Mouse (Mus musculus): ENCODE results near the gene Tyro3. TPM values are rescaled to one million over a fixed set of nuclear protein-coding genes. Genes with fewer than 3 reads are reported as not detected.

Tyro3 gene
- total RNA-seq, 1 experiment, result 66.2 TPM

GRCm38 (mm10) chr2:119787206-119787883 lies 10.2 kb upstream of the Tyro3 start, which contains the start of gene Rpap1:
Rpap1 (minus strand) TSS chr2:119787537.
- H3K9ac ChIP-seq (ENCODE audit: insufficient read depth, low read depth, low read length, poor library complexity, severe bottlenecking), result peak within 1 kb of the TSS; percentile 83
- in situ Hi-C loops (cut with MboI; ENCODE audit: low sequenced_read_pairs in 2 of 2, unreplicated experiment in 2 of 2), result no loop called here
- H3K36me3 ChIP-seq (ENCODE audit: control insufficient read depth, insufficient read depth, low read length, poor library complexity, severe bottlenecking), result peaks cover 13% of the 10 kb centered on the region
- H3K9me3 ChIP-seq (ENCODE audit: control insufficient read depth, insufficient read depth, low read depth, low read length), result no peaks in the 10 kb centered on the region
- no peak for DNase-seq (ENCODE audit: low read depth, low spot score)
- H3K4me3 ChIP-seq (ENCODE audit: insufficient read depth in 1 of 2, low read depth in 1 of 2, low read length in 2 of 2, poor library complexity in 1 of 2, severe bottlenecking in 1 of 2), result peak within 1 kb of the TSS; percentile 91 to 98
- TF ChIP-seq ZNF384 (IDR thresholded peaks at IDR 0.05; ENCODE audit: low read depth, low read length) (no peak), HCFC1 (IDR thresholded peaks at IDR 0.05; ENCODE audit: borderline replicate concordance, insufficient read depth, low read length) (0 out of 2 replicates have a peak, but pooled peaks have one; percentile 73), ZC3H11A (IDR thresholded peaks at IDR 0.05; ENCODE audit: borderline replicate concordance, low read depth, low read length) (no peak)
- peaks cover 2% of the 10 kb centered on the region in 2 experiments; a peak in 3 of 4 replicates for H3K4me1 ChIP-seq (ENCODE audit: control insufficient read depth in 2 of 2, insufficient read depth in 2 of 2, low read length in 2 of 2, poor library complexity in 1 of 2)
- peak within 1 kb of the TSS; percentile 81 for H3K27ac ChIP-seq (ENCODE audit: insufficient read depth, low read depth, low read length, poor library complexity, severe bottlenecking)

- peak overlapping the region; percentile 17; the same call in 1 of the 2 replicates for H3K27ac ChIP-seq (ENCODE audit: insufficient read depth, low read depth, low read length, poor library complexity, severe bottlenecking)
- TF ChIP-seq CHD2 (IDR thresholded peaks at IDR 0.05; ENCODE audit: low read depth, low read length), result no peak
- TF ChIP-seq ZNF384 (IDR thresholded peaks at IDR 0.05; ENCODE audit: low read depth, low read length), result no peak
- TF ChIP-seq MAFK (IDR thresholded peaks at IDR 0.05; ENCODE audit: insufficient read depth, low read depth, low read length), result no peak
- no peaks in the 10 kb centered on the region for H3K9me3 ChIP-seq (ENCODE audit: control insufficient read depth, insufficient read depth, low read depth, low read length)
- H3K4me1 ChIP-seq (ENCODE audit: control insufficient read depth in 2 of 2, insufficient read depth in 2 of 2, low read length in 2 of 2, poor library complexity in 1 of 2), result peaks cover 0 to 2% of the 10 kb centered on the region in 2 experiments; a peak in 2 of 4 replicates
- no peak overlapping the region for H3K9ac ChIP-seq (ENCODE audit: insufficient read depth, low read depth, low read length, poor library complexity, severe bottlenecking)
- no peak for DNase-seq (ENCODE audit: low read depth, low spot score)
- in situ Hi-C loops (cut with MboI; ENCODE audit: low sequenced_read_pairs in 2 of 2, unreplicated experiment in 2 of 2), result no loop called here
- H3K36me3 ChIP-seq (ENCODE audit: control insufficient read depth, insufficient read depth, low read length, poor library complexity, severe bottlenecking), result peaks cover 2% of the 10 kb centered on the region; the same call in 1 of the 2 replicates
- H3K4me3 ChIP-seq (ENCODE audit: insufficient read depth in 1 of 2, low read depth in 1 of 2, low read length in 2 of 2, poor library complexity in 1 of 2, severe bottlenecking in 1 of 2), result no peak overlapping the region
Observed at GRCm38 (mm10) chr2:119789996-119790395, 7.5 kb upstream of the Tyro3 start.

DNA sequence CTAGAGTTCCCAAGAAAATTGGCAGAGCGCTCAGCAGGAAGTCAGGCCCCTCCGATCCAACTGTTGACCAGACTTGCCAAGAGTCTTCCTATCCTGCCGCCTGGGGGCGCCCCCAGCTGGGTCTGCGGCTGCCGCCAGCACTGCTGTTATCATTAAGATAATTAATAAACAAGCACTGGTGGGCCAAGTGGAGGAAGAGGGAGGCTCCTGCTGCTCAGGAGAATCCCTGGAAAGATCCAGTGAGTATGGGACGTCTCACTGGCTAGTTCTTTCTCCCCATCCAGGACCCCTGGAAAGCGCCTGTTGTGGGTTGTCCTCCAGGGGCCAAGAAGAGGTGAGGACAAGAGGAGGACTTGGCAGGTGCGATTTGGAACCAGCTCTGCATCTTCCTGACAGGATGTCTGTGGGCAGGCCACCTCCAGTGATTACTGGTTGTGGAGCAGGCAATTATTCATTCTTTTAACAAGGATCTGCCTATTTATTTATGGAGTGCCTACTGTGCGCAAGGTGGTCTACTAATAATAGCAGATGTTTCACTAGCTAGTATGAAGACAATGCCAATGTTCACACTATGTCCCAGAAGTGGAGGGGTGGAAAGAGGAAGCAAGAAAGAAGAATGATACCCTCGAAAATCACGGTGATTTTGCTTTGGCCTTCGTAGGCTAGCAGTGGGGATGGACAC lies 854 bp downstream of the Tyro3 start:
- no peak overlapping the region for H3K27ac ChIP-seq (ENCODE audit: insufficient read depth, low read depth, low read length, poor library complexity, severe bottlenecking)
- no peak overlapping the region for H3K9ac ChIP-seq (ENCODE audit: insufficient read depth, low read depth, low read length, poor library complexity, severe bottlenecking)
- no peaks in the 10 kb centered on the region for H3K9me3 ChIP-seq (ENCODE audit: control insufficient read depth, insufficient read depth, low read depth, low read length)
- DNase-seq (ENCODE audit: low read depth, low spot score), result no peak
- peaks cover 13 to 27% of the 10 kb centered on the region in 2 experiments; a peak in 3 of 4 replicates for H3K4me1 ChIP-seq (ENCODE audit: control insufficient read depth in 2 of 2, insufficient read depth in 2 of 2, low read length in 2 of 2, poor library complexity in 1 of 2)
- in situ Hi-C loops (cut with MboI; ENCODE audit: low sequenced_read_pairs in 2 of 2, unreplicated experiment in 2 of 2), result no loop called here
- no peak for TF ChIP-seq ZNF384 (IDR thresholded peaks at IDR 0.05; ENCODE audit: low read depth, low read length)
- 0 out of 2 replicates have a peak, but pooled peaks have one; percentile 4 for TF ChIP-seq ZC3H11A (IDR thresholded peaks at IDR 0.05; ENCODE audit: borderline replicate concordance, low read depth, low read length)
- peak overlapping the region; percentile 88 to 92; a peak in 2 of 4 replicates for H3K4me3 ChIP-seq (ENCODE audit: insufficient read depth in 1 of 2, low read depth in 1 of 2, low read length in 2 of 2, poor library complexity in 1 of 2, severe bottlenecking in 1 of 2)
- peaks cover 2% of the 10 kb centered on the region; the same call in 1 of the 2 replicates for H3K36me3 ChIP-seq (ENCODE audit: control insufficient read depth, insufficient read depth, low read length, poor library complexity, severe bottlenecking)

DNA sequence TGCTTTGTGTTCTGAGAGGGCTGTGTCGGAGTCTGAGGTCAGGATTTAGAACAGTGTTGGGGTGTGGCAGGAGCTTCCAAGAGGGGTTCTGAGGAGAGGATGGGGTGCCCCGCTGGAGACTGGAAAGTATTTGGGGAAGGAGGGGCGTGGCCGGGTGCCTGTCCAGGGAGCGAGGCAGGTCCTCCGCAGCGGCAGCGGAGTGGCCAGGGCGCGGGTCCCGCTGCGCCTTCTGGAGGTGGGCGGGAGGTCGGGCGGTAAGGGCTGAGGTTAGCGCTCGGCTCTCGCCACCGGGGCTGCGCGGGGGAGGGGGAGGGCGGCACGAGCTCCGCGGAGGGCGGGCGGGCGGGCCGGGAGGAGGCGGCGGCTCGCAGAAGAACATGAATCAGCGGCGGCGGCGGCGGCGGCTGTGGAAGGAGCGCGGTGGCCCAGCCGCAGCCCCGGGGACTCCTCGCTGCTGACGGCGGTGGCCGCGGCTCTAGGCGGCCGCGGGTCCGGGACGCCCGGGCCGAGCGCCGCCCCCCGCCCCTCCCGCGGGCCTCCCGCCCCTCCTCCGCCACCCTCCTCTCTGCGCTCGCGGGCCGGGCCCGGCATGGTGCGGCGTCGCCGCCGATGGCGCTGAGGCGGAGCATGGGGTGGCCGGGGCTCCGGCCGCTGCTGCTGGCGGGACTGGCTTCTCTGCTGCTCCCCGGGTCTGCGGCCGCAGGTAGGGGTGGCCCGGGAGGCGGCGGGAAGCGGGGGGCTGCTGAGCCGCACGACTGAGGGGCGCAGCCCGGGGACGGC lies 1.8 kb downstream of the Tyro3 start:
- Histone ChIP-seq H3K36me3 (ENCODE audit: control insufficient read depth, insufficient read depth, low read length, poor library complexity, severe bottlenecking) (peaks cover 4% of the 10 kb centered on the region; the same call in 1 of the 2 replicates), H3K9ac (ENCODE audit: insufficient read depth, low read depth, low read length, poor library complexity, severe bottlenecking) (peak overlapping the region; percentile 88), H3K27ac (ENCODE audit: insufficient read depth, low read depth, low read length, poor library complexity, severe bottlenecking) (peak overlapping the region; percentile 31; the same call in 1 of the 2 replicates), H3K9me3 (ENCODE audit: control insufficient read depth, insufficient read depth, low read depth, low read length) (no peaks in the 10 kb centered on the region), H3K4me3 (ENCODE audit: insufficient read depth in 1 of 2, low read depth in 1 of 2, low read length in 2 of 2, poor library complexity in 1 of 2, severe bottlenecking in 1 of 2) (peak overlapping the region; percentile 88 to 92), H3K4me1 (ENCODE audit: control insufficient read depth in 2 of 2, insufficient read depth in 2 of 2, low read length in 2 of 2, poor library complexity in 1 of 2) (peaks cover 21 to 33% of the 10 kb centered on the region in 2 experiments; a peak in 3 of 4 replicates)
- TF ChIP-seq HCFC1 (IDR thresholded peaks at IDR 0.05; ENCODE audit: borderline replicate concordance, insufficient read depth, low read length), result no peak
- TF ChIP-seq ZC3H11A (IDR thresholded peaks at IDR 0.05; ENCODE audit: borderline replicate concordance, low read depth, low read length), result no peak
- no peak for TF ChIP-seq ZNF384 (IDR thresholded peaks at IDR 0.05; ENCODE audit: low read depth, low read length)
- no peak for TF ChIP-seq CHD2 (IDR thresholded peaks at IDR 0.05; ENCODE audit: low read depth, low read length)
- no peak for TF ChIP-seq MAFK (IDR thresholded peaks at IDR 0.05; ENCODE audit: insufficient read depth, low read depth, low read length)
- in situ Hi-C loops (cut with MboI; ENCODE audit: low sequenced_read_pairs in 2 of 2, unreplicated experiment in 2 of 2), result no loop called here
- no peak for DNase-seq (ENCODE audit: low read depth, low spot score)

Measured in ES-E14 (cell line).